Mouse (Mus musculus) limb, embryonic 14.5 days (tissue): ENCODE results near the gene Cyp46a1. TPM values are rescaled to one million over a fixed set of nuclear protein-coding genes. Genes with fewer than 3 reads are reported as not detected.
A peak's percentile ranks its signal among the peaks of the same experiment; 100 is the strongest.

Source experiments
- ATAC-seq: fragments of 200-750 bp; cut with Nextera tagmentation; 2 replicates; pipeline ENCODE4 v1.8.0; 2017; ENCODE audit warnings: low read depth, moderate number of reproducible peaks, moderate TSS enrichment; ENCODE audit not compliant: low FRiP score
- DNase-seq: peaks from one replicate; pipeline ENCODE4 v3.0.0-alpha.2; 2015; ENCODE audit warnings: low spot score
- H3K27ac ChIP-seq: fragments of 300-500 bp; sonication (generic); replicated peaks from 2 replicates; pipeline ENCODE4 v1.5.1; 2014; ENCODE audit warnings: low read depth, mild to moderate bottlenecking, low read length, moderate library complexity, mixed read lengths
- H3K27me3 ChIP-seq: fragments of 300-500 bp; sonication (generic); 2 replicates; pipeline ENCODE4 v1.6.1; 2014; ENCODE audit warnings: low read length, mixed read lengths; ENCODE audit not compliant: control insufficient read depth, insufficient read depth
- H3K36me3 ChIP-seq: fragments of 300-500 bp; sonication (generic); 2 replicates; pipeline ENCODE4 v1.6.1; 2014; ENCODE audit warnings: mild to moderate bottlenecking, low read length, moderate library complexity, mixed read lengths; ENCODE audit not compliant: control insufficient read depth, insufficient read depth
- H3K4me1 ChIP-seq: fragments of 300-500 bp; sonication (generic); 2 replicates; pipeline ENCODE4 v1.6.1; 2014; ENCODE audit warnings: antibody characterized with exemption, low read length, mixed read lengths; ENCODE audit not compliant: control insufficient read depth, insufficient read depth
- H3K4me2 ChIP-seq: fragments of 300-500 bp; sonication (generic); replicated peaks from 2 replicates; pipeline ENCODE4 v1.6.1; 2014; ENCODE audit warnings: low read depth, mild to moderate bottlenecking, low read length, moderate library complexity; ENCODE audit not compliant: severe bottlenecking
- H3K4me3 ChIP-seq: fragments of 300-500 bp; sonication (generic); replicated peaks from 2 replicates; pipeline ENCODE4 v1.5.1; 2014; ENCODE audit warnings: low read length
- H3K9ac ChIP-seq: fragments of 300-500 bp; sonication (generic); 2 replicates; pipeline ENCODE4 v1.6.1; 2014; ENCODE audit warnings: mild to moderate bottlenecking, low read depth, low read length, moderate library complexity; ENCODE audit not compliant: severe bottlenecking
- H3K9me3 ChIP-seq: fragments of 300-500 bp; sonication (generic); 2 replicates; pipeline ENCODE4 v1.6.1; 2016; ENCODE audit warnings: low read length; ENCODE audit not compliant: control insufficient read depth
- POLR2A ChIP-seq: fragments of 200-500 bp; IDR thresholded peaks from 2 replicates; pipeline ENCODE4 v1.8.0; 2012; ENCODE audit warnings: inconsistent platforms, mild to moderate bottlenecking, moderate library complexity, borderline replicate concordance; ENCODE audit not compliant: insufficient read depth, insufficient read length; ENCODE audit errors: extremely low read depth
- WGBS: fragments of 180-500 bp; shearing (Covaris S2); extraction: QIAGEN DNeasy Blood & Tissue Kit; methylation state at CpG from one replicate; pipeline ENCODE4 v1.1.7; 2014; 5-methylcytosine and 5-hydroxymethylcytosine counted together
- polyA plus RNA-seq, 2 experiments: library from polyadenylated mRNA; depleted of rRNA in 1 of 2; stranded (reverse) in 1 of 2; unstranded in 1 of 2; fragments of >200 nt; fragmentation: Nextera tagmentation in 1 of 2; extraction: Ambion mirVana in 1 of 2; gene quantifications; 2 replicates each; pipeline versions ENCODE4 v1.2.1 to v1.2.3; 2012 to 2014

Cyp46a1 gene
- polyA plus RNA-seq, 2 experiments: 6.4 to 24.8 TPM

DNA sequence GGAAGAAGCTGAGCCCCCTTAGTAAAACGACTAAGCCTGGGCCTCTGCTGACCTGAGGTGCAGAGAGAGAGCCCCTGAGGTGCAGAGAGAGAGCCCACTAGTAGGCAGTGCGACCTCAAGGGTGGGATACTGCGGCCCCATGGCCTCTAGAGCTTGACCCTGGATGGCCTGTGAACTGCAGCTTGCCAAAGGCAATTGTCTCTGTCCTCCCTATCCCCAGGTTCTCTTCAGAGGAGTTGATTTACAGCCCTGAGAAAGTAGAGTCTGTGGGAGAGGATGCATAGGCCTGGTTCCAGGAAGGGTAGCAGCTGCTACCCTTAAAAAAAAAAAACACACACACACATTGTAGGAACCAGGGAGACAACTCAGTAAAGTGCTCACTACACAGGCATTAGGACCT is 55.5 kb downstream of the Cyp46a1 start:
- no peak for TF ChIP-seq POLR2A
- H3K36me3 ChIP-seq: no peaks in the 10 kb centered on the region
- H3K4me3 ChIP-seq: no peak overlapping the region
- ATAC-seq (no peak), DNase-seq (no peak)
- peaks cover 12% of the 10 kb centered on the region; the same call in 1 of the 2 replicates for H3K4me1 ChIP-seq
- H3K4me2 ChIP-seq: no peak overlapping the region
- 23% methylated on average over 3 of the region's 3 CpGs for WGBS
- no peaks in the 10 kb centered on the region for H3K27me3 ChIP-seq
- H3K9ac ChIP-seq: no peak overlapping the region
- H3K9me3 ChIP-seq: no peaks in the 10 kb centered on the region
- H3K27ac ChIP-seq: no peak overlapping the region

DNA sequence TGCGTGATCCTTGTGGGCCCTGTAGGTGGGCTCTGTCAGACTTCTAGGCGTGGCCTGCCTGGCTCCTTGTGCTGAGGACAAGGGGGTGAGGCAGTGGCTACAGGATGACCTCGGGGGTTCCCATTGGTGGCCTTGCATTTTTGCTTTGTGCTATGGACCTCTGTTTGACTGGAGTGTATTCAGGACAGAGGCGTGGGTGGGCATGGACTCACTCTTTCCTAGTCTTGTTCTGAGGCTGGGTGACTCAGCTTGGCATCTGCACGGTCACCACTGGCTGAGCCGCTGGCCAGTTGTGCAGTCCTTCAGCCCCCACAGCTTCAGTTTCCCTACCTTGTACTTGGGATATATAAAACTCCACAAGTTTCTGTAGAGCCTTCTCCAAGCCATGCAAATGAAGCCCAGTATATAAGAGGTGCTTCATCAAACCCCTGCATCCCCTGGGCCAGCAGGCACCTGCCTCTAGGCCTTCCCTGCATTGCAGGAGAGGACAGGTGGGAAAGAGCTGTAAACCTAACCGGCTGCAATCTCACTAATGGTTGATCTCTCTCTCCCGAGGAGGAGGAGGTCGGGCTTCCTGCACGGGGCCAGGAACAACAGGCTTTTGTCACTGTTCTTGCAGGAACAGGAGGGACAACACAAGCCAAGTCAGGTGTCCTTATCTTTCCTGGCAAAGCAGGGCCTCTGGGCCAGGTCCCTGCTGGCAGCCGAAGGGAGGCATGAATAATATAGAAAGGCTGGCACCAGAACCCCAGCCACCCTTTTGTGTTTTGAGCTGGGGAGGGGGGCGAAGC is 58.3 kb downstream of the Cyp46a1 start:
- ATAC-seq (no peak), DNase-seq (no peak)
- 70% methylated on average over 12 of the region's 12 CpGs for WGBS
- Histone ChIP-seq H3K27me3 (no peaks in the 10 kb centered on the region), H3K9ac (no peak overlapping the region), H3K4me2 (no peak overlapping the region), H3K4me1 (0 out of 2 replicates have a peak, but pooled peaks cover 3% of the 10 kb centered on the region), H3K4me3 (no peak overlapping the region), H3K9me3 (no peaks in the 10 kb centered on the region), H3K27ac (no peak overlapping the region), H3K36me3 (no peaks in the 10 kb centered on the region)
- TF ChIP-seq POLR2A: no peak

DNA sequence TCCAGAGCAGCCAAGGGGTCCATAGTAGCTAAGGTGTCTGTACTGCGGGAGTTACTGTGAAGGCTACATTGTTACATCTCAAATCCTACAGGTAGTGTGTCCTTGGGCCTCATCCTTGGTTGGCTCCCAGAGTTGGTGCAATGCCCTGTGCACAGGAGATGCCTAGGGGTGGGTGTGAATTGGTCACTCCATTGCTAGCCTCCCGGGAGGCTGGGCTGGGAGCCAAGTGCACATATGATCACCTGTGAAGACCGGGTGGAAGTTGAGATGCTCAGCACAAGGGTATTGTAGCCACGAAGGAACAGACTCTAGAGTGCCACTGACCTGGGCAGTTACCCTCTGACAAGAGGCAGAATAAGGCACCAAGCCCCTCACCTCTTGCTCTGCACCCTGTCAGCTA is 58.9 kb downstream of the Cyp46a1 start:
- no peaks in the 10 kb centered on the region for H3K36me3 ChIP-seq
- H3K4me2 ChIP-seq: no peak overlapping the region
- H3K27ac ChIP-seq: no peak overlapping the region
- no peaks in the 10 kb centered on the region for H3K27me3 ChIP-seq
- H3K9ac ChIP-seq: no peak overlapping the region
- H3K4me3 ChIP-seq: no peak overlapping the region
- ATAC-seq (no peak), DNase-seq (no peak)
- TF ChIP-seq POLR2A: no peak
- no peaks in the 10 kb centered on the region for H3K9me3 ChIP-seq
- WGBS: 84% methylated on average over 4 of the region's 4 CpGs
- 0 out of 2 replicates have a peak, but pooled peaks cover 3% of the 10 kb centered on the region for H3K4me1 ChIP-seq

DNA sequence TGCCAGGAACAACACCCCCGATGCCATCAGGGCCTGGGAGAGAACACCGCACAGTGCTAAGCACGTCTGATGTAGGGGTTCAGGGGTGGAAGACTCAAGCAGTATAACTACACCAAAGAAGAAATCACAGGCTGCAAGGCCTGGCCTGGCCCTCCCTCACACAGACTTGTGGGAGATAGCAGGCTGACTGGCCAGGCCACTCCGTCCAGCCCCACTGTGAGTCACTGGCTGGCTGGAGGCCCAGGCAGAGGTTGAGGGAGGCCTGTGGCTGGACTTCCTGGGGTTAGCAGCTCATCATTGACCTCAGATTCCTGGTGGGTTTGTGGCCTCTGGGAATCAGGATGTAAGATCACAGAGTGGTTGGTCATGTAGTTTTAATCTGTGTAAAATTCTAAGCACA is 59.5 kb downstream of the Cyp46a1 start:
- DNase-seq: no peak
- H3K27me3 ChIP-seq: no peaks in the 10 kb centered on the region
- no peak overlapping the region for H3K4me2 ChIP-seq
- H3K36me3 ChIP-seq: no peaks in the 10 kb centered on the region
- H3K9me3 ChIP-seq: no peaks in the 10 kb centered on the region
- WGBS: 77% methylated on average over 4 of the region's 4 CpGs
- ATAC-seq: peak; percentile 65; the same call in 1 of the 2 replicates
- TF ChIP-seq POLR2A: no peak
- H3K4me1 ChIP-seq: 0 out of 2 replicates have a peak, but pooled peaks cover 3% of the 10 kb centered on the region
- H3K27ac ChIP-seq: no peak overlapping the region
- no peak overlapping the region for H3K4me3 ChIP-seq
- H3K9ac ChIP-seq: no peak overlapping the region

DNA sequence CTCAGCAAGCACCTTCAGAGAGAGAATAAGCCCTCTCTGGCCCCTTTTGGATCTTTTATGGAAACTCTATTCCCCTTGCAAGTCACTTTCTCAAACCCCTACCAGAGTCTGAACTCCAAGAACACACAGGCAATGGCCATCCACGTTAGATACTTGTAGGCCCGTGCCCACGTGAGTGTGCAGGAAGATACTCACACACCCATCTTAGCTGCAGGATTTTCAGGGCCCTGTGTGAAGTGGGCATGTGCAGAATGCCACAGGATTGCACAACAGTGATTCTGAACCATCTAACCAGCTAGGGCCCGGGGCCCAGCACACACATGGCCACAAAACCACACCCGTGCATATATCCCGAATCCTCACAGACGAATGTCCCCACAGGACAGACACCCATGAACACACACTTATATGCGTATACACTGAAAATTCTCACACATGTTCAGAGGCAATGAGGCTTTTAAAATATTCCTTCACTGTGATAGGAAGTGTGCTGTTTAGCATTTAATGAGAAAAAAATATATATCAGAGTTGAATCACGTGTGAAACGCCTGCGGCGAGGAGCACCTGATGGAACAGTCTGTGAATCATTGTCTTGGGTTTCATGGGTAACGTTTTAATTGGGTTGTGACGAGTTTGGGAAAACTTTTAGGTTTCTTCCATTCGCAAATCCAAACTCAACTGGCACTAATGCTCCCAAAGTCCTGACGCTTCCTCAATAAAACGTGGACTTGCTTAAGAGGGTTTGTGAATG is 60.5 kb downstream of the Cyp46a1 start:
- TF ChIP-seq POLR2A: no peak
- no peaks in the 10 kb centered on the region for H3K9me3 ChIP-seq
- no peak overlapping the region for H3K4me2 ChIP-seq
- no peak overlapping the region for H3K4me3 ChIP-seq
- ATAC-seq (no peak), DNase-seq (no peak)
- no peak overlapping the region for H3K9ac ChIP-seq
- H3K27ac ChIP-seq: no peak overlapping the region
- WGBS: 84% methylated on average over 17 of the region's 17 CpGs
- no peaks in the 10 kb centered on the region for H3K27me3 ChIP-seq
- 0 out of 2 replicates have a peak, but pooled peaks cover 3% of the 10 kb centered on the region for H3K4me1 ChIP-seq
- no peaks in the 10 kb centered on the region for H3K36me3 ChIP-seq
